Mouse (Mus musculus) testis, adult 2 months (tissue): Measurements from ENCODE around the gene Efna2.

ENCODE experiments used
- CTCF ChIP-seq: fragments of 200-500 bp; IDR thresholded peaks from 2 replicates; pipeline ENCODE4 v1.5.1; 2012; ENCODE audit warnings: low read depth, mild to moderate bottlenecking, inconsistent platforms, low read length, moderate library complexity; ENCODE audit not compliant: control insufficient read depth, insufficient read depth, insufficient replicate concordance
- POLR2A ChIP-seq: fragments of 200-500 bp; IDR thresholded peaks from 2 replicates; pipeline ENCODE4 v1.6.1; 2012; ENCODE audit warnings: low read depth, mild to moderate bottlenecking, inconsistent platforms, low read length, moderate library complexity; ENCODE audit not compliant: control insufficient read depth

DNA sequence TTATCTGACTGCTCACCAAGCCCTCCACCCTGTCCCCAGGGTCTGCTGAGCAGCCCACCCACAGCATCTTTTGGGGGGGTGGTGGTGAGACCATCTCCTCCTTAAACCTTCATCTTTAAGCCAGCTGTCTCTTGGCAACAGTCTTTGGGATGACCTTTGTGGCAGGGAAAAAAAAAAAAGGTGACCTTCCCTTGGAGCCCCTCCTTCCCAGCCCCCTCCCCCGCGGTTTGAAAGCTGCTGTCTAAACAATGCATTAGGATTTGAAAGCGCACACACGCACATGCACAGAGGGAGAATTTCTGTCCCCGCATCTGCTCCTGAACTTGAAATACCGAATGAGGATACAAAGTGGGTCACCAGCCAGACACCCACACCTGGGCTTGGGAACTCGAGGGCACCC, 24.8 kb downstream of the Efna2 start:
- TF ChIP-seq CTCF (no peak), POLR2A (no peak)
